Mouse (Mus musculus): ENCODE data around the gene Vps25. TPM values are rescaled to one million over a fixed set of nuclear protein-coding genes. Genes with fewer than 3 reads are reported as not detected.

Gene Vps25
- polyA plus RNA-seq, 1 experiment = 141 TPM

- Histone ChIP-seq H3ac (ENCODE audit: control insufficient read depth, insufficient read length) (peak within 1 kb of the TSS; percentile 45), H3K4me3 (peak within 1 kb of the TSS; percentile 44), H3K27me3 (ENCODE audit: control insufficient read depth, insufficient read depth, insufficient read length) (no peaks in the 10 kb centered on the region), H3K36me3 (ENCODE audit: control insufficient read depth, insufficient read depth) (no peaks in the 10 kb centered on the region), H3K4me2 (ENCODE audit: low read depth) (peak within 1 kb of the TSS; percentile 80), H3K79me2 (ENCODE audit: control insufficient read depth, insufficient read depth) (peaks cover 12% of the 10 kb centered on the region)
- TF ChIP-seq CEBPB (IDR thresholded peaks at IDR 0.05; ENCODE audit: insufficient read depth, poor library complexity, severe bottlenecking) = no peak
- peak; percentile 69 for TF ChIP-seq POLR2AphosphoS2 (IDR thresholded peaks at IDR 0.05; ENCODE audit: insufficient read length, low read depth)
- peak; percentile 87 for TF ChIP-seq POLR2A (IDR thresholded peaks at IDR 0.05; ENCODE audit: insufficient read length, low read depth)
- TF ChIP-seq USF1 (IDR thresholded peaks at IDR 0.05; ENCODE audit: low read depth) = no peak
Observed at GRCm38 (mm10) chr11:101226065-101226701, 27.3 kb upstream of the Vps25 start, which contains the start of gene Ezh1. Gene Ezh1 (minus strand): TSS chr11:101226463.

GRCm38 (mm10) chr11:101229361-101229900 is 24.1 kb upstream of the Vps25 start:
- no peak for TF ChIP-seq TCF12 (IDR thresholded peaks at IDR 0.05; ENCODE audit: insufficient read depth, poor library complexity, severe bottlenecking)
- no peak for TF ChIP-seq MYOG (IDR thresholded peaks at IDR 0.05; ENCODE audit: control insufficient read depth in 1 of 3, insufficient read depth in 1 of 3, insufficient read length in 2 of 3, low read depth in 2 of 3)
- no peak for TF ChIP-seq MYOD1 (IDR thresholded peaks at IDR 0.05; ENCODE audit: control insufficient read depth in 1 of 3, insufficient read length in 2 of 3, low read depth in 2 of 3)
- no peak for TF ChIP-seq POLR2A (IDR thresholded peaks at IDR 0.05; ENCODE audit: insufficient read length, low read depth)
- no peak for TF ChIP-seq USF1 (IDR thresholded peaks at IDR 0.05; ENCODE audit: low read depth)
- no peak for TF ChIP-seq SRF (IDR thresholded peaks at IDR 0.05; ENCODE audit: control insufficient read depth, insufficient read length, low read depth)
- TF ChIP-seq CEBPB (IDR thresholded peaks at IDR 0.05; ENCODE audit: insufficient read depth, poor library complexity, severe bottlenecking) = no peak
- TF ChIP-seq REST (IDR thresholded peaks at IDR 0.05; ENCODE audit: insufficient read depth, insufficient read length) = no peak
- TF ChIP-seq E2F4 (IDR thresholded peaks at IDR 0.05; ENCODE audit: insufficient read depth) = no peak
- no peaks in the 10 kb centered on the region for H3K36me3 ChIP-seq (ENCODE audit: control insufficient read depth, insufficient read depth)
- H3K79me2 ChIP-seq (ENCODE audit: control insufficient read depth, insufficient read depth) = no peaks in the 10 kb centered on the region
- no peak overlapping the region for H3K4me3 ChIP-seq
- H3ac ChIP-seq (ENCODE audit: control insufficient read depth, insufficient read length) = no peak overlapping the region
- H3K27me3 ChIP-seq (ENCODE audit: control insufficient read depth, insufficient read depth, insufficient read length) = no peaks in the 10 kb centered on the region
- H3K4me2 ChIP-seq (ENCODE audit: low read depth) = peak overlapping the region; percentile 55

- no peak overlapping the region for H3K4me3 ChIP-seq
- H3K36me3 ChIP-seq (ENCODE audit: control insufficient read depth, insufficient read depth) = no peaks in the 10 kb centered on the region
- H3K4me2 ChIP-seq (ENCODE audit: low read depth) = peak overlapping the region; percentile 55
- no peaks in the 10 kb centered on the region for H3K79me2 ChIP-seq (ENCODE audit: control insufficient read depth, insufficient read depth)
- no peak for TF ChIP-seq REST (IDR thresholded peaks at IDR 0.05; ENCODE audit: insufficient read depth, insufficient read length)
- TF ChIP-seq TCF12 (IDR thresholded peaks at IDR 0.05; ENCODE audit: insufficient read depth, poor library complexity, severe bottlenecking) = no peak
- no peak for TF ChIP-seq USF1 (IDR thresholded peaks at IDR 0.05; ENCODE audit: low read depth)
- no peak for TF ChIP-seq E2F4 (IDR thresholded peaks at IDR 0.05; ENCODE audit: insufficient read depth)
- TF ChIP-seq TCF3 (IDR thresholded peaks at IDR 0.05; ENCODE audit: insufficient read length, low read depth) = no peak
- TF ChIP-seq POLR2A (IDR thresholded peaks at IDR 0.05; ENCODE audit: insufficient read length, low read depth) = no peak
- no peak for TF ChIP-seq MAX (IDR thresholded peaks at IDR 0.05; ENCODE audit: low read depth)
- no peak for TF ChIP-seq MYOG (IDR thresholded peaks at IDR 0.05; ENCODE audit: control insufficient read depth in 1 of 3, insufficient read depth in 1 of 3, insufficient read length in 2 of 3, low read depth in 2 of 3)
- TF ChIP-seq CEBPB (IDR thresholded peaks at IDR 0.05; ENCODE audit: insufficient read depth, poor library complexity, severe bottlenecking) = no peak
- no peak overlapping the region for H3ac ChIP-seq (ENCODE audit: control insufficient read depth, insufficient read length)
- no peaks in the 10 kb centered on the region for H3K27me3 ChIP-seq (ENCODE audit: control insufficient read depth, insufficient read depth, insufficient read length)
Observed at GRCm38 (mm10) chr11:101230061-101230511, 23.4 kb upstream of the Vps25 start.

GRCm38 (mm10) chr11:101230526-101230925 is 23.0 kb upstream of the Vps25 start:
- H3K27me3 ChIP-seq (ENCODE audit: control insufficient read depth, insufficient read depth, insufficient read length) = no peaks in the 10 kb centered on the region
- no peaks in the 10 kb centered on the region for H3K79me2 ChIP-seq (ENCODE audit: control insufficient read depth, insufficient read depth)
- H3ac ChIP-seq (ENCODE audit: control insufficient read depth, insufficient read length) = no peak overlapping the region
- no peak overlapping the region for H3K4me3 ChIP-seq
- H3K36me3 ChIP-seq (ENCODE audit: control insufficient read depth, insufficient read depth) = no peaks in the 10 kb centered on the region
- TF ChIP-seq MAX (IDR thresholded peaks at IDR 0.05; ENCODE audit: low read depth) (no peak), TCF12 (IDR thresholded peaks at IDR 0.05; ENCODE audit: insufficient read depth, poor library complexity, severe bottlenecking) (no peak), MYOD1 (IDR thresholded peaks at IDR 0.05; ENCODE audit: control insufficient read depth in 1 of 3, insufficient read length in 2 of 3, low read depth in 2 of 3) (no peak), TCF3 (IDR thresholded peaks at IDR 0.05; ENCODE audit: insufficient read length, low read depth) (no peak), MYOG (IDR thresholded peaks at IDR 0.05; ENCODE audit: control insufficient read depth in 1 of 3, insufficient read depth in 1 of 3, insufficient read length in 2 of 3, low read depth in 2 of 3) (no peak), REST (IDR thresholded peaks at IDR 0.05; ENCODE audit: insufficient read depth, insufficient read length) (no peak), CEBPB (IDR thresholded peaks at IDR 0.05; ENCODE audit: insufficient read depth, poor library complexity, severe bottlenecking) (no peak), POLR2AphosphoS2 (IDR thresholded peaks at IDR 0.05; ENCODE audit: insufficient read length, low read depth) (no peak)
- peak overlapping the region; percentile 55 for H3K4me2 ChIP-seq (ENCODE audit: low read depth)

Data from myocyte (in vitro differentiated cells).